Mouse (Mus musculus) midbrain, embryonic 16.5 days (tissue): ENCODE measurements around the gene Trip4. TPM values are rescaled to one million over a fixed set of nuclear protein-coding genes. Genes with fewer than 3 reads are reported as not detected.

Source experiments
- ATAC-seq: fragments of 200-750 bp; cut with Nextera tagmentation; 2 replicates; pipeline ENCODE4 v1.8.0; 2017; ENCODE audit warnings: moderate TSS enrichment
- H3K27ac ChIP-seq: fragments of 300-500 bp; sonication (generic); 2 replicates; pipeline ENCODE4 v1.5.1; 2014; ENCODE audit warnings: mild to moderate bottlenecking, low read length, mixed read lengths
- H3K27me3 ChIP-seq: fragments of 300-500 bp; sonication (generic); 2 replicates; pipeline ENCODE4 v1.6.1; 2014; ENCODE audit warnings: low read depth, low read length, mixed read lengths; ENCODE audit not compliant: control insufficient read depth, insufficient read depth
- H3K36me3 ChIP-seq: fragments of 300-500 bp; sonication (generic); 2 replicates; pipeline ENCODE4 v1.6.1; 2014; ENCODE audit warnings: mild to moderate bottlenecking, low read length, moderate library complexity, mixed read lengths; ENCODE audit not compliant: control insufficient read depth, insufficient read depth
- H3K4me1 ChIP-seq: fragments of 300-500 bp; sonication (generic); 2 replicates; pipeline ENCODE4 v1.6.1; 2014; ENCODE audit warnings: mild to moderate bottlenecking, low read length, mixed read lengths; ENCODE audit not compliant: control insufficient read depth, insufficient read depth
- H3K4me2 ChIP-seq: fragments of 300-500 bp; sonication (generic); 2 replicates; pipeline ENCODE4 v1.6.1; 2014; ENCODE audit warnings: mild to moderate bottlenecking, low read length, mixed read lengths
- H3K4me3 ChIP-seq: fragments of 300-500 bp; sonication (generic); 2 replicates; pipeline ENCODE4 v1.5.1; 2014; ENCODE audit warnings: low read depth, mild to moderate bottlenecking, low read length, moderate library complexity, mixed read lengths
- H3K9ac ChIP-seq: fragments of 300-500 bp; sonication (generic); 2 replicates; pipeline ENCODE4 v1.6.1; 2014; ENCODE audit warnings: low read depth, low read length, mixed read lengths
- H3K9me3 ChIP-seq: fragments of 300-500 bp; sonication (generic); replicated peaks from 2 replicates; pipeline ENCODE4 v1.6.1; 2014; ENCODE audit warnings: mild to moderate bottlenecking, low read length, mixed read lengths; ENCODE audit not compliant: control insufficient read depth, poor library complexity, severe bottlenecking
- WGBS: fragments of 180-500 bp; shearing (Covaris S2); extraction: QIAGEN DNeasy Blood & Tissue Kit; methylation state at CpG from one replicate; pipeline ENCODE4 v1.1.7; 2014; 5-methylcytosine and 5-hydroxymethylcytosine counted together
- polyA plus RNA-seq: library from polyadenylated mRNA; unstranded; fragments of >200 nt; fragmentation: Nextera tagmentation; extraction: Ambion mirVana; gene quantifications from 2 replicates; pipeline ENCODE4 v1.2.1, GENCODE M21; 2015

Gene Trip4
- polyA plus RNA-seq, 1 experiment from 2014 or later = 35.8 TPM

DNA sequence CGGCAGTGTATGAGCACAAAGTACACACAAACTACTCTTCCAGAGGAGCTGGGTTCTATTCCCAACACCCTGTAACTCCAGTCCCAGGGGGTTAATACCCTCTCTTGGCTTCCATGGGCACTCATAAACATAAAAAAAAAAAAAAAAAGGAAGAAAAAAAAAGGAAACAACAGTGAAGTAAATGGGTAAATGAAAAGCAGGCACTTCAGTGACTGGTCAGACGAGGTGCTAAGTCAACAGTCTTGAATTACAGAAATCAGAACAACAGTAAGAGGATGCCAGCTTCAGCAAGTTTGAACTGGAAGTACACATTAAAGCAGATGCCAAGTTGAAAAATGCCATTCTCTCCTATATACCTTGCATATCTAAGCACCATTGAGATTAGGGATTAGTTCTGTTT is 88.3 kb downstream of the Trip4 start:
- no peak overlapping the region for H3K4me3 ChIP-seq
- H3K36me3 ChIP-seq = no peaks in the 10 kb centered on the region
- no peak overlapping the region for H3K9ac ChIP-seq
- H3K27me3 ChIP-seq = no peaks in the 10 kb centered on the region
- no peaks in the 10 kb centered on the region for H3K9me3 ChIP-seq
- WGBS = 80% methylated on average over 2 of the region's 2 CpGs
- ATAC-seq = no peak
- H3K27ac ChIP-seq = no peak overlapping the region
- H3K4me1 ChIP-seq = peaks cover 37% of the 10 kb centered on the region
- H3K4me2 ChIP-seq = no peak overlapping the region

DNA sequence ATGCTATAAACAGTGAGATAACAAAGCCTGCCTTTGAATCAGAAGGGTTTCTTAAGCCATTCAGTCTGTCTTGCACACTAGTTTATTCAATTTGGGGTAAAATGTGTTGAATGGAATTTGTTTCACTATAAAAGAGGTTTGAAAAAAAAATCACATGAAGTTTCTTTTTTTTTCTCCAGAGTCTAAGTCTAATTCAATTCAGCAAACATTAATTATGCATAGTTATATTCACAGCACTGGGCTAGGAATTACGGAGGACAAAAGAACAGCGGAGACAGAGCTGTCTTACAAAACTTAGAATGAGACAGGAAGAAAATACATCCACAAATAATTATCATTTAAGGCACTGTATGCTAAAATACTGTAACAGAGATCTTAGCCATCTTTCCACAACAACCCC is 90.2 kb downstream of the Trip4 start:
- ATAC-seq = no peak
- 0 out of 2 replicates have a peak overlapping the region, but pooled peaks have one; percentile 13 for H3K4me2 ChIP-seq

GRCm38 (mm10) chr9:65812841-65813240 is 95.8 kb downstream of the Trip4 start:
- Histone ChIP-seq H3K9ac (no peak overlapping the region), H3K27ac (no peak overlapping the region), H3K4me3 (no peak overlapping the region), H3K9me3 (no peaks in the 10 kb centered on the region), H3K4me1 (peaks cover 2% of the 10 kb centered on the region; the same call in 1 of the 2 replicates), H3K4me2 (no peak overlapping the region), H3K27me3 (no peaks in the 10 kb centered on the region), H3K36me3 (no peaks in the 10 kb centered on the region)
- 70% methylated on average over 2 of the region's 2 CpGs for WGBS
- no peak for ATAC-seq

More for the DNA sequence above, 90.2 kb downstream of the Trip4 start:
- H3K9me3 ChIP-seq = no peaks in the 10 kb centered on the region
- peak overlapping the region; percentile 59 for H3K27ac ChIP-seq
- H3K27me3 ChIP-seq = no peaks in the 10 kb centered on the region
- peaks cover 20% of the 10 kb centered on the region for H3K4me1 ChIP-seq
- WGBS = 8% methylated on average over 2 of the region's 2 CpGs
- H3K4me3 ChIP-seq = no peak overlapping the region
- no peak overlapping the region for H3K9ac ChIP-seq
- no peaks in the 10 kb centered on the region for H3K36me3 ChIP-seq

- no peaks in the 10 kb centered on the region for H3K27me3 ChIP-seq
- no peaks in the 10 kb centered on the region for H3K36me3 ChIP-seq
- no peak overlapping the region for H3K4me3 ChIP-seq
- 94% methylated on average over 1 of the region's 1 CpGs for WGBS
- H3K9me3 ChIP-seq = no peaks in the 10 kb centered on the region
- H3K4me1 ChIP-seq = peaks cover 6% of the 10 kb centered on the region; the same call in 1 of the 2 replicates
- no peak overlapping the region for H3K9ac ChIP-seq
- H3K27ac ChIP-seq = no peak overlapping the region
- no peak for ATAC-seq
- H3K4me2 ChIP-seq = no peak overlapping the region
These were observed 96.8 kb downstream of the Trip4 start for GRCm38 (mm10) chr9:65811784-65812183.

DNA sequence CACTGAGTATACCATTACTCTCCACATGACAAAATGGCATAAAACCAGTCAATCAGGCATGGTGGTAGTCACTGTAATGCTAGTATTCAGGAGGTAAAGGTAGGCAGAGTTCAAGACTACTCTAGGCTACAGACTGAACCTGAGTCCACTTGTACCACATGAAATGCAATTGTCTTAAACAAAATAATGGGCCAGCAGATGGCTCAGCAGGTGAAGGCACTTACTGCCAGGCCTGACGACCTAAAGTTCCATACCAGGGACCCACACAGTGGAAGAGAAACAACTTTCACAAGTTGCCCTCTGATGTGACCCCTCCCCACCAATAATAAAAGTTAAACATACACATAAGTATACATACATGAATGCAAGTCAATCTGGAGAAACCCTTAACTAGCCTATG is 100.8 kb downstream of the Trip4 start:
- Histone ChIP-seq H3K9ac (no peak overlapping the region), H3K4me1 (peaks cover 8% of the 10 kb centered on the region; the same call in 1 of the 2 replicates), H3K4me3 (no peak overlapping the region), H3K27ac (no peak overlapping the region), H3K9me3 (no peaks in the 10 kb centered on the region), H3K4me2 (no peak overlapping the region), H3K27me3 (no peaks in the 10 kb centered on the region), H3K36me3 (no peaks in the 10 kb centered on the region)
- WGBS = 68% methylated on average over 1 of the region's 1 CpGs
- ATAC-seq = no peak

DNA sequence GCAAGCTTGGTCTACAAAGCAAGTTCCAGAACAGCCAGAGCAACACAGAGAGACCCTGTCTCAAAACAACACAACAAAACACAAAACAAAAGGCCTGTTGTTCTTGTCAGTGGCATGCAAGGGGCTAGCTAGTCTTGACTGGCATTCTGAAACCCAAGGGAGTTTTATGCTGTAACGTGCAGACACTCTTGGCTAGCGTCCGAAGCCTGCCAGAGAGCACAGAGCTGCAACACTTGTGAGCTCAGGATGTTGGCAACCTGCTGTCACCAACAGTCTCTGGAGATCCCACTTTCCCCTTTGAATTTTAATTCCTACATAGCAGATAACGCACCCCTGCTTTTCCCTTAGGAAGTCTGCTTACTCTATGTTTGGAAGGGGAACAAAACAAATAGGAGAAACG is 101.3 kb downstream of the Trip4 start:
- no peak overlapping the region for H3K27ac ChIP-seq
- no peak for ATAC-seq
- H3K4me2 ChIP-seq = no peak overlapping the region
- no peaks in the 10 kb centered on the region for H3K9me3 ChIP-seq
- no peak overlapping the region for H3K9ac ChIP-seq
- H3K36me3 ChIP-seq = no peaks in the 10 kb centered on the region
- WGBS = 44% methylated on average over 5 of the region's 5 CpGs
- no peak overlapping the region for H3K4me3 ChIP-seq
- peaks cover 8% of the 10 kb centered on the region; the same call in 1 of the 2 replicates for H3K4me1 ChIP-seq
- H3K27me3 ChIP-seq = no peaks in the 10 kb centered on the region

- H3K9ac ChIP-seq = no peak overlapping the region
- H3K4me1 ChIP-seq = peaks cover 9% of the 10 kb centered on the region; the same call in 1 of the 2 replicates
- no peak for ATAC-seq
- no peaks in the 10 kb centered on the region for H3K9me3 ChIP-seq
- H3K27ac ChIP-seq = no peak overlapping the region
- H3K36me3 ChIP-seq = no peaks in the 10 kb centered on the region
- WGBS = 70% methylated on average over 4 of the region's 4 CpGs
- H3K4me2 ChIP-seq = no peak overlapping the region
- H3K27me3 ChIP-seq = no peaks in the 10 kb centered on the region
- no peak overlapping the region for H3K4me3 ChIP-seq
These were observed 108.8 kb downstream of the Trip4 start for GRCm38 (mm10) chr9:65799770-65800169.

- ATAC-seq = no peak
- H3K4me3 ChIP-seq = no peak overlapping the region
- H3K27me3 ChIP-seq = no peaks in the 10 kb centered on the region
- WGBS = 91% methylated on average over 2 of the region's 2 CpGs
- H3K4me1 ChIP-seq = peaks cover 20% of the 10 kb centered on the region
- H3K9ac ChIP-seq = no peak overlapping the region
- H3K9me3 ChIP-seq = no peaks in the 10 kb centered on the region
- H3K4me2 ChIP-seq = no peak overlapping the region
- H3K36me3 ChIP-seq = peaks cover 4% of the 10 kb centered on the region; the same call in 1 of the 2 replicates
- H3K27ac ChIP-seq = no peak overlapping the region
These were observed 112.9 kb downstream of the Trip4 start for GRCm38 (mm10) chr9:65795651-65796050.

- no peak for ATAC-seq
- Histone ChIP-seq H3K4me1 (peaks cover 26% of the 10 kb centered on the region), H3K4me3 (no peak overlapping the region), H3K9ac (no peak overlapping the region), H3K4me2 (no peak overlapping the region), H3K27me3 (no peaks in the 10 kb centered on the region), H3K36me3 (peaks cover 4% of the 10 kb centered on the region; the same call in 1 of the 2 replicates), H3K9me3 (no peaks in the 10 kb centered on the region), H3K27ac (no peak overlapping the region)
- WGBS = 60% methylated on average over 7 of the region's 7 CpGs
These were observed 114.3 kb downstream of the Trip4 start for GRCm38 (mm10) chr9:65794313-65794712.
